Mouse (Mus musculus) spleen, postnatal 14 days (tissue): ENCODE measurements at regions not wholly inside any gene's neighbourhood (a gene's known extent, or its start where the extent isn't known, plus 50 kb on each side); places are given as distances from the start of the nearest gene placed in this dataset.
"Not testable (repeated sequence)": the region's sequence is repeated elsewhere in the genome, so short reads cannot be mapped to it uniquely, and the experiment has no call there.

Experiments used
- DNase-seq, 2 experiments: peaks; one replicate each; pipeline ENCODE4 v3.0.0; 2021 to 2022; ENCODE audit warnings: low spot score in 2 of 2

GRCm38 (mm10) chrX:32130254-32130653 is 82.6 kb downstream of the Btbd35f22 start:
- not testable (repeated sequence) for DNase-seq

GRCm38 (mm10) chrX:32148141-32148540 is 100.5 kb downstream of the Btbd35f22 start:
- DNase-seq, result peak in 1 of 2 experiments; percentile 4
